Mouse (Mus musculus) myocyte (in vitro differentiated cells): ENCODE data around the gene Tanc2.

Experiments
- E2F4 ChIP-seq: IDR thresholded peaks from one replicate; pipeline ENCODE4 v1.6.1; 2011; ENCODE audit warnings: mild to moderate bottlenecking, control low read depth, moderate library complexity; ENCODE audit not compliant: insufficient read depth
- MYOD1 ChIP-seq, 3 experiments: IDR thresholded peaks; one replicate each; pipeline ENCODE4 v1.6.1; 2011; ENCODE audit warnings: control low read depth in 2 of 3, low read depth in 2 of 3, mild to moderate bottlenecking in 2 of 3, moderate library complexity in 1 of 3; ENCODE audit not compliant: insufficient read length in 2 of 3, control insufficient read depth in 1 of 3
- MYOG ChIP-seq, 3 experiments: IDR thresholded peaks; one replicate each; pipeline ENCODE4 v1.6.1; 2011; ENCODE audit warnings: control low read depth in 2 of 3, low read depth in 2 of 3, mild to moderate bottlenecking in 2 of 3; ENCODE audit not compliant: insufficient read length in 2 of 3, control insufficient read depth in 1 of 3, insufficient read depth in 1 of 3
- POLR2A ChIP-seq: IDR thresholded peaks from one replicate; pipeline ENCODE4 v1.6.1; 2011; ENCODE audit warnings: low read depth, mild to moderate bottlenecking, control low read depth, moderate library complexity; ENCODE audit not compliant: insufficient read length
- POLR2AphosphoS2 ChIP-seq: IDR thresholded peaks from one replicate; pipeline ENCODE4 v1.6.1; 2011; ENCODE audit warnings: low read depth, control low read depth; ENCODE audit not compliant: insufficient read length
- REST ChIP-seq: IDR thresholded peaks from one replicate; pipeline ENCODE4 v1.6.1; 2011; ENCODE audit warnings: mild to moderate bottlenecking, control low read depth, moderate library complexity; ENCODE audit not compliant: insufficient read depth, insufficient read length
- SRF ChIP-seq: IDR thresholded peaks from one replicate; pipeline ENCODE4 v1.6.1; 2011; ENCODE audit warnings: low read depth; ENCODE audit not compliant: control insufficient read depth, insufficient read length
- TCF3 ChIP-seq: IDR thresholded peaks from one replicate; pipeline ENCODE4 v1.6.1; 2011; ENCODE audit warnings: low read depth, control low read depth; ENCODE audit not compliant: insufficient read length
- USF1 ChIP-seq: IDR thresholded peaks from one replicate; pipeline ENCODE4 v1.6.1; 2011; ENCODE audit warnings: low read depth, mild to moderate bottlenecking, control low read depth, moderate library complexity

DNA sequence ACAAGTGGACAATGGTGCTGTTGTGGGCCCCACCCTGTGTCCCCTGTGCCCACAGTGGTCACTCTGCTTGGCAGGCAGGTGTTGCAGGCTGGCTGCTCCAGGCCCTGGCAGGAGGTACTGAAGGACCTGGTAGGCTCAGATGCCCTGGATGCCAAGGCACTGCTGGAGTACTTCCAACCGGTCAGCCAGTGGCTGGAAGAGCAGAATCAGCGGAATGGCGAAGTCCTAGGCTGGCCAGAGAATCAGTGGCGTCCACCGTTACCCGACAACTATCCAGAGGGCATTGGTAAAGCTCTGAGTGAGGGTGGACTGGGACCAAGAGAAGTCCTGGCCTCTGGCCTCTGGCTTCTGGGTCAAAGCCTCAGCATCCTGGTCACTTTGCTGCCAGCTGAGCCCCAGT lies 384.8 kb downstream of the Tanc2 start:
- TF ChIP-seq USF1, result no peak
- no peak for TF ChIP-seq POLR2A
- TF ChIP-seq E2F4, result no peak
- no peak for TF ChIP-seq MYOG (IDR thresholded peaks at IDR 0.05; ENCODE audit: control insufficient read depth in 1 of 3, insufficient read depth in 1 of 3, insufficient read length in 2 of 3, low read depth in 2 of 3)
- TF ChIP-seq MYOD1 (IDR thresholded peaks at IDR 0.05; ENCODE audit: control insufficient read depth in 1 of 3, insufficient read length in 2 of 3, low read depth in 2 of 3), result no peak
- TF ChIP-seq SRF, result no peak
- no peak for TF ChIP-seq TCF3
- TF ChIP-seq REST, result no peak
- TF ChIP-seq POLR2AphosphoS2, result no peak
